Mouse (Mus musculus) kidney, postnatal 25 days (tissue): ENCODE measurements around the gene Calml3.
"Not testable (repeated sequence)": the region's sequence is repeated elsewhere in the genome, so short reads cannot be mapped to it uniquely, and the experiment has no call there.

Source experiments
- DNase-seq, 2 experiments: peaks; one replicate each; pipeline ENCODE4 v3.0.0; 2021; ENCODE audit warnings: mixed read lengths in 2 of 2

The Calml3 gene

DNA sequence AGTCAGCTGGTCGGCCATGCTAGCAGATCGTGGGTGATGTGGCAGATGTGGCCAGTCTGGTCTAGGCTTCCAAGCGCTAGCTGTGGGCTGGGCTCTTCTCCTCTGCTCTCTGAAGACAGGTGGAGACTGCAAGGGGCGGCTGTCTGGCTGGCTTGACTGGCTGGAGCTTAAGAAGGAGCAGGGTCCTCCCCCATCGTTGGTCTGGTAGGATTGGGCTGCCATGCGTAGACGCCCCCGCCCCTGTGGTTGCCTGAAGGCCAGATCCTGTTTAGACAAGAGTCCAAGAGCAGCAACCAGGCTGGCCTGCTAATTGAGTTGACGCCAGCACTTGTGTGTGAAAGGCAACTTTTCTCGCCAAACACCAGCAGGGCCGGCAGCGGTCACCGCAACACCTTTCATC is at the start of gene Calml3:
Gene Calml3 (minus strand): TSS at position 131 of the 400 bp plus-strand sequence.
- peak; percentile 36 to 74 for DNase-seq

DNA sequence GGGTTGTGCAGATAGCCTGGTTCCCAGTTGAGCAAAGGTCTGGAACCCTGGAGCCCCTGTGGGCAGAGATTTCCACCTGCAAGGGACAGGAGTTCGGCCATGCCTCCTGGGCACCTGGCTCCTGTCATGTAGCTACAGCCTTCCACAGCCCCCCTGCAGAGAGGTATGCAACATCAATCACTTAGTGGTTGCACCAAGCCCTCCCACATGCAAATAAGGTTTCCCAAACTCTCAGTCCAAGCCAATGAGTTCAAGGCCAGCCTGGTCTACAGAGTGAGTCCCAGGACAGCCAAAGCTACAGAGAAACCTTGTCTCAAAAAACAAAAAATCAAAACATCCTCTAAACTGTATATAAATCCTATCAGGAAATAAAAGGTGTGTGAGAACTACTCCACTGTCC is 46.2 kb upstream of the Calml3 start:
- DNase-seq, result no peak

DNA sequence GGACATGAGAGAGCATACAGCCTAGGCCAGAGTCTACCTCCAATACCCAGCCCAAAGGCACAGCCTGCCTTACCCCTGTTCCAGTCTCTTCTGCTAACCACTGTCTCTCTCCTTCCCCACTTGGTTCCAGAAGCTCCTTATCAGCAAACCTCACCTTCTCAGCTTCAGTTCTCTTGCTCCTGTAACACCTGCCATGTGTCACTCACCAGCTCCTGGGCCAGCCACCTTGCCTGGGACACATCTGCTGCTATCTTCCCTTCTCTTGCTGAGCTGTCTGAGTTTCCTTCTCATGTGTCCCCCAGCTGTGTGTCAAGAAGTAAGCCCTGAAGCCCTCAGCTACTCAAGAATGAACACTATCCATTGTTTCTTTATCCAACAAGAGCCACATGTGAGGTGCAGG is 36.5 kb upstream of the Calml3 start:
- not testable (repeated sequence) for DNase-seq

DNA sequence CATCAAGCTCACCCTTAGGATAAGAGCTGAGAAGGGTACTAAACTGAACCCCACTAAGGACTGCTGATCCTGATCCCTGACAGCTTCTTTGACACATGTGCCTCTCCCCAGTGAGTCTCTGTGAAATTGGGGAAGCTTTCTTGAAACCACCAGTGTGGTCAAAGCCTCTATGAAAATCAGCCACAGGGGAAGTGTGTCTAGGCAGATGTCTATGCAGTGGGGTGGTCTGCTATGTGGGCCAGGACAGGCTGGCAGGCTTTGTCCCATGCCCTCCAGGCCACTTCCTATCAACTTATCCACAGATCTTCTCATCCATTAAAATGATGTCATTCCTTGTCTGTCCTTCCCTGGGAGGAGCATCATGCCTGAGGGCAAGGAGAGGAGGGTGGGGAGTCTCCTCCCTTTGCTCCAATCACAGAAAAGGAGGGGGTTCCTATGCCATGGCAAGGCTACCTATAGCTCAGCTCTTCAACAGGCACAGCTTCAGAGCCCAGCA is 33.2 kb upstream of the Calml3 start, which contains the start of gene Calm4:
Gene Calm4 (plus strand): TSS at position 446 of the 496 bp plus-strand sequence.
- DNase-seq, result not testable (repeated sequence)

DNA sequence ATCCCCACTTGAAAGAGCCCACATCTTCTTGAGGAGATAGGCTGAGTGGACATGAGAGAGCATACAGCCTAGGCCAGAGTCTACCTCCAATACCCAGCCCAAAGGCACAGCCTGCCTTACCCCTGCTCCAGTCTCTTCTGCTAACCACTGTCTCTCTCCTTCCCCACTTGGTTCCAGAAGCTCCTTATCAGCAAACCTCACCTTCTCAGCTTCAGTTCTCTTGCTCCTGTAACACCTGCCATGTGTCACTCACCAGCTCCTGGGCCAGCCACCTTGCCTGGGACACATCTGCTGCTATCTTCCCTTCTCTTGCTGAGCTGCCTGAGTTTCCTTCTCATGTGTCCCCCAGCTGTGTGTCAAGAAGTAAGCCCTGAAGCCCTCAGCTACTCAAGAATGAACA is 29.5 kb upstream of the Calml3 start:
- not testable (repeated sequence) for DNase-seq

DNA sequence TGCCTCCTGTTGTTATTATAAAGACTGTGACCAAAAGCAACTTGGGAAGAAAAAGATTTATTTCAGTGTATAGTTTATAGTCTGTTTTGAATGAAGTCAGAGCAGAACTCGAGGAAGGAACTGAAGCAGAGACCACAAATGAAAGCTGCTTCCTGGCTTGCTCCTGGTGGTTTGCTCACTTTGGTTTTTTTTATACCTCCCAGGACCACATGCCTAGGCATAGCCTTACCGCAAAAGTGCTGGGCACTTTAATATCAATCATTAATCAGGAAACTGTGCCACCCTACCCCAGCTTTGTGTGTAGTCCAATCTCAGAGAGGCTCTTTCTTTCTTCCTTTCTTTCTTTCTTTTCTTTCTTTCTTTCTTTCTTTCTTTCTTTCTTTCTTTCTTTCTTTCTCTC is 28.3 kb upstream of the Calml3 start:
- DNase-seq, result no peak

DNA sequence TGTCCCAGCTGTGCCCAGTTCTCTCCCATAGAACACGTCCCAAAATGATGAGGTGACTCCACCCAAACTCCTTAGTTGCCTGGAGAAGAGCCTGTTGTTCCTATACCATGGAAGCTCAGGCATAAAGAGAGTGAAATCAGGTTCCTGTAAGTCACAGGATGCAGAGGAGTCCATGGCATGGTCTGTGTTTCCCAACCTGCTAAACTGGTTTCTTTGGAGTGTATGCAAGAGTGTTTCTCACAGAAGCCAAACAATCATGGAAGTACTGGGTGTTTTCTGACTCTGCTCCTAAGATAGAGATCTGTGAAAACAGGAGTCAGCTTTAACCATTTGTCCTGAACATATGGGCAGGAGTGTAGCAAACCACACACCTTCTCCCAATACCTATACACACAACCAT is 27.9 kb upstream of the Calml3 start:
- DNase-seq, result no peak

DNA sequence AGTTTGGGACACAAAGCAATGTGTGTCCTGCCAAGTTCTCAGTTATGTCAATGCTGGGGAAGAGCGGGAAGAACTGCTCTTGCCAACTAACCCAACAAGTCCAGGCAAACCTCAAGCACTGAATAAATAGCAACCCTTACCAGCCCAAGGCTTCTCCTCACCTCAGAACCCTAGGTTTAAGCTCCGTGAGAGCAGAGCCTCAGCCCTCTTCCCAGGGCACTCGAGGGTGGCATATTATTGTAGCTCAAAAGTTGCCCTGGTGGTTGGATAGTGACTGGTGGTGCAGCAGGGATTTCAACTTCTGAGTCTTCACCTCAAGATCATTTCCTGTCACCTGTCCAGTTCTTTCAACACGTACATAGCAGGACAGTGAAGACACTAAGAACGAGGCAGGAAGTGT is 27.4 kb upstream of the Calml3 start:
- no peak for DNase-seq

DNA sequence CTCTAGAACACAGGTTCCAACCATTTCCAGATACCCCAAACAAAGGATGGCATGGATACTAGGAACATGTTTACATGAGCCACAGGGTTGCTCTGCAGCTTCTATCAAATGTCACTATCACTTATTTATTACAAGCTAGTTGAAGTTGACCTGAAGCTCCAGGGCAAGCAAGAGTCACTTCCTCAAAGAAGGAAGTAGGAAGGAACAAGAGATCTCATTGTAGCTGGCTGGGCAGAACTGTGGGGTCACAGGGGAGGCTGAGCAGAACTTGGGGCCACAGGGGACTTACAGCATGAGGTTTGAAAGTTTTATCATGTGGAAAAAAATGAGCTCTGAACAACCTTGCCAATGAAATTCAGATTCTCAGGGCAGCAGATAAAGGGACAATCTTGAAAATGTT is 21.6 kb upstream of the Calml3 start:
- no peak for DNase-seq

DNA sequence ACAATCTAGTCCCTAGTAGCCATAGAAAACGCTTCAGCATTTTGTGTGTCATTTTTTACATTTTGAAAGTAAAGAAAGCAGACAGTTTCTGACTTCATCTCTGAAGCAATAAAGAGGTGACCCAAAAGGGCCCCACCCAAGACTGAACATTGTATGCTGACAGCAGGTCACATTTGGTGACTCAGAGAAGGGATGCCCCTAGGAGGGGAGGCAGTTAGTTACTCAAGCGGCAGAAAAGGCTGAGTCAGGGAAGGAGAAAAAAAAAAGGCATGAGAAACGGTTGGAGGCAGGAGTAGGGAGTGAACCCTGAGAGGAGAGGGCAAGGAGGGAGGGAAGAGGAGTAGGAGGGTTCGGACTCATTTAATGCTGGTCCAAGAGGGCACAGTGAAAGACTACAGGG is 18.0 kb upstream of the Calml3 start:
- DNase-seq, result no peak

DNA sequence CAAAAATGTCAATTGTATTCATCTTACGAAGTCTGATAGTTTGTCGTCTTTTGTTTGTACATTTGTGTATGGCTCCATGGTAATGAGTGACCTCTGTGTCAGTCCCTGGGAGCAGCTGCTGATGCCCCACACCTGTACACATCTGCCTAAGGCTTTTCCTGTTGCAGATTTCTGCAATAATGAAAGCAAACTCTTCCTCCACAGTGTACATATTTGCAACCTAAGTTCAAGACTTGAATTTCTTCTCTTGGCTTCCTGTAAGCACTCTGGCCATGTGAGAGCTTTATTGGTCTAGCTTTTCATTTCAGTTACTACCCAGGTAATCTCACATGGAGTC is 14.6 kb upstream of the Calml3 start:
- no peak for DNase-seq

DNA sequence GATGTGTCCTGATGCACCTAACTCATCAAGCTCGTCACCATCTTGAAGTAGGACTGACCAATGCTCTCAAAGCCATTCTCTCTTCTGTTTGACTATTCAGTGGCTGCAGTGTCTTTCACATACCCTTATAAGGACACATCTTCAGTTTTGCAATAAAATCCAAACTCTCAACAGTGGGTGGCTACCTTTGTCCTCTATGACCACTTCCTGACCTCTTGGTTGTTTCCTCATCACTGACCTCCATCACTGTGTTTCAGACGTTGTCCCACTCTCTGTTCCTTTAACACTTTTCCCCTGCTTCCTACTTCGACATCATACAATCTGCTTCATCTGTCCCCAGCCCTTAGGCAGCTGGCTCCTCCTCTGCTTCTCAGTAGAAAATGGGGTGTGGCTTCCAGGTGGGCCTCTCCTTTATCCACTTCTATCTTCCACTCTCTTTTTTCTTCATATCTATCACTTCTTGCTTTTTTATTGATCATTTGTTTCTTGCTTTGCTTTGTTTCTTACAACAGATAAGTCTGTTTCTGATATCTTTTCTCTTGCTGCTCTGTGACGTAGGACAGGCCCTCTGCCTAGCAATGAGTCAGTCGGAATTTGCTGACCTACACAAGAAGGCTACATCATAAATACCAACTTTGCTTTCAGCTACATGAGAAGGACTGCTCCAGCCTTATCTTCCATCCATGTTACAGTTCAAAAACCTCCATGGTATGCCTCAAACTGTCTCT is 14.1 kb upstream of the Calml3 start:
- DNase-seq, result no peak

DNA sequence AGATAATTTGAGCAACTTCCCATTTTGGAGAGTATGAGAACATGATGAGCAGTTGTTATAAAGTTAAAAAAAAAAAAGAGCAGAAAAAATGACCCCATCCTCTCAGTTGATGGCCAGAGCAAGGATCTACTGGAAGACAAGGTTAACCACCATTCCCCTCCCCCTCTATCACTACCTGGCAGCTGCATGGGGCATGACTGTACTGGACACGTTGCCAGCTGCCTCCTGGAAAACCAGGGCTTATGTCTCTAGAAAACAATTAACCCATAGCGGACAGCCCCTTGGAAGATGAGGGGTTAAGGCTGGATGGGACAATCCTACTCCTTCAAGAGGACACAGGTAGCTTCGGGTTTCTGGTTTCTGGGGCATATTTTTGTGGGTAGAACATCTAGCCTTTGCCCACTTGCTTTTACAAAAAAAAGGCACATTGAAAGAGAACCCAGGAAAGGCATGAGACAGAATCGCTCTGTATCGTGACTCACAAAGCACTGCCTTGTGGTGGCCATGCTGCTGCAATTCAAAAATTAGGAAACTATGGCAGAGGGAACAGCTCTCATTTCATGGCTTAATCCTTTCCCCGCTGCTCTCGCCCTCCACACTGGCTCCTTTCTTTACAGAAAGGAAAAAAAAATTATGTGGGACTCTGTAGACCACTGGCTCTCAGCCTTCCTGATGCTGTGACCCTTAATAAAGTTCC is 3.2 kb upstream of the Calml3 start:
- DNase-seq, result peak in 1 of 2 experiments; percentile 26

DNA sequence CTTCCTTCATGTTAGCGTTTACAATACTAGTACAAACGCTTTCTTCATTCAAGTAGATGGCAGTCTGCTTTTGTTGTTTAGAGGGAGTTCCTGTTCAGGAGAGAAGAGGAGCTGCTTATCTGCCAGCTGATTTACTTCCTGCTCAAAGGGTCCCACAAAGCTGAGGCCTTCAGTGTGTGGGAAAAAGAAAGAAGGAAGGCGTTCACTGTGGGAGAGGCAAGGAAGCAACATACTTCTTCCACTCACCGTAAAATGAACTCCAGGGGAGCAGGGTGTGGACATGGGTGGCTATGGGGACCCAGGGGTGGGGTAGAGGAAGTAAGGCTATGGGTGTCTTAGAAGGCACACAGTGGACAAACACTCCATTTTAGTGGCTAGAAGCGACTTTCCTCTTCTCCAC is 1.5 kb upstream of the Calml3 start:
- no peak for DNase-seq

DNA sequence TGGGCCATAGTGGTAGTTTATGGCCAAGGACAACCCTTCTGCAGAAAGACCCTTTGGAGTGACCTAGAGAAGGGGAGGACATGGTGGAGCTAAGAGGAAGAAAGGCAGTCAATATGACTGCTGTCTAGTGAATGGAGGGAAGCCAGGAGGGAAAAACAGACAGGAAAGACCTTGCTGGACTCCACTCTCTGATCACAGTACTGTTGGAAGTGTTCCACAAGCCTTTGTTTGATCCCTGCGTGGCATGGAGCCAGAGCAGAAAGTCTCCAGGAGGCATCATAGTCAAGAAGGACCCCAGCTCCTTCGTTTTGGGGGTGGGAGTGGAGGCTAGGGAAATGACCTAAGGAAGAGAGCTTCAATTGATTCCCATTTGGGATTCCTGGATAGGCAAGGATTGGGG is 1.0 kb upstream of the Calml3 start:
- DNase-seq, result peak in 1 of 2 experiments; percentile 23

DNA sequence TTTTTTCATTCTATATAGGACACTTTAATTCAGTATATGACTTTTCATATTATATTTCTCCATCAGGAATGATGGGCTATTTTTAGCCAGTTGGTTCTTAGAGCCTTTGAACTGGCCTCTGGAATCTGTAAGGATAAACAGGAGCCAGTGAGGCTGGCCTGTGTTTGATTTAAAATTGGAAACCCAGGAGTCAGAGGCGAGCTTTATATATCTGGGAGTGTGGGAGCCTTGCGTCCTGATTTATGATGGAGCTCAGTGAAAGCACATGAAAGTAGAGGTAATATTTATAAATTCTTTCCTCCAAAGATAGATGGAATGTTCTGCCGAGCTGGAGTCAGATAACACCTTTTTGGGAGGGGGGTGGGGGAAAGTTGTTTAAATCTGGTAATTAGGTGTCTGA is 4.7 kb downstream of the Calml3 start:
- DNase-seq, result no peak

DNA sequence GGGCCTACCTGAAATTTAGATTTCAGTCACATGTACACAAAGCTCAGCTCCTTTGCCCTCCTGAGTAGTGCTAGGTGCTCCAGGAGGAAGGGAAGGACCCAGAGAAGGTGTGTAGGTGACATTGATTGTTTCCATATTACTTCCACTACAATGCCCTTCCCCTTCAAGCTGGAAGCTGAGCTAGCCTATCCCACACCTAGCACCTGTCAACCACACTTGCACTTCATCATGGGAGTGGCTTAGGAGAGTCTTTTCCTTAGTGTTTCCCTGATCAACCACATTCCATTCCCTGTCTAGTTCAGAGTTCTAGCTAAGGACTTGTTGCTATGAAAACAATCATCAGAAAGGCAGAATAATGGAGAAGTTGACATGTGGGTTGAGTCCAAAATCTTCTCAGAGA is 5.4 kb downstream of the Calml3 start:
- DNase-seq, result no peak

DNA sequence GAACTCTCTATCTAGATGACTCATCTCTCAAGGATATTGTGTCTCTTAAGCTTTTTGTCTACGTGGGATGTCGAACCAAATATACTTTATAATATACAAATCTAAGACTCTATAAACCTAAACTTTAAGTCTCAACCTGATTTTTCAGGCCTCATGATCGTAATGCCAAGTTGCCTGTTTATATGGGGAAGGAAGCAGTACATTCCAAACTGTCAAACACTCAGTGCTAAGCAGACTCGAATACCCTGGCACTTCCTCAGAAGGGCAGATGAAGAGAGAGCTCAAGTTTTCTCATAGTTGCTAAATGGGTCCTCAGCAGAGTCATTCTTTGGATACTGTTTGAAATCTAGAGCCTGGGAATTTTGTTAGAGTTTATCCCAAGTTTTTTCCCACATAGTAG is 7.5 kb downstream of the Calml3 start:
- no peak for DNase-seq

DNA sequence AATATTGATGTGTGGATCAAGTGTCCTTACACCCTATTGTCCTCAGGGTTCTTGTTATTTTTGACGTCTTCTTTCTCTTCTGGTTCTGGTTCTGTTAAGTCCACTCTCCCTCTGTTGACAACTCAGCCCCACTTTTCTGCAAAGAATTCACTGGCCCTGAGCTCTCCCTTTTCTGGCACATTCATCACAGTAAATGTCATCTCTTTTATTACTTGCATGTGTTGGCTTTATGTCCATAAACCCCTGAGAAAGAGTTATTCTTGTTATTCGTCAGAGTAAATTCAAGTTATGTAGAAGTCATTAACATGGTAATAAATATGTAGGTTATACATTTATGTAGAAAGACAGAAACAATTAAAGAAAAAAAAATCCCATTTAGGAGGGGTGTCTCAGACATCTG is 14.6 kb downstream of the Calml3 start:
- DNase-seq, result no peak

DNA sequence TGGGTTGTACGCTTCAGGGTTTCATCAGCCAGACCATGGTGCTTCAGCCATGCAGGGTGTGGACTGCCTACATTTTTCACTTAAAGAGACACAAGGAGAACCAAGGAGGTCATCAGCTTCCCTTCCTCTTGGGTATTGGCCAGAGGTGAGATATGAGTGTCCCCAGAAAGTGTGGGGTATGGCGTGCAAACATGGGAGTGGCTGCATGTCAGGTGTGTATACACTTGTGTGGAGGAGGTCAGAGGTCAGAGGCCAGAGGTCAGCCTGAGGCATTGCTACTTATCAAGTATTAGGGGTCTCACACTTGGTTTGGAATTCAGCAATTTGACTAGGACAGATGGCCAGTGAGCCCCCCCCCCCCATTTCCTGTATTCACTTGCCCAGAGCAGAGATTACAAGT is 15.5 kb downstream of the Calml3 start:
- DNase-seq, result peak in 1 of 2 experiments; percentile 47

DNA sequence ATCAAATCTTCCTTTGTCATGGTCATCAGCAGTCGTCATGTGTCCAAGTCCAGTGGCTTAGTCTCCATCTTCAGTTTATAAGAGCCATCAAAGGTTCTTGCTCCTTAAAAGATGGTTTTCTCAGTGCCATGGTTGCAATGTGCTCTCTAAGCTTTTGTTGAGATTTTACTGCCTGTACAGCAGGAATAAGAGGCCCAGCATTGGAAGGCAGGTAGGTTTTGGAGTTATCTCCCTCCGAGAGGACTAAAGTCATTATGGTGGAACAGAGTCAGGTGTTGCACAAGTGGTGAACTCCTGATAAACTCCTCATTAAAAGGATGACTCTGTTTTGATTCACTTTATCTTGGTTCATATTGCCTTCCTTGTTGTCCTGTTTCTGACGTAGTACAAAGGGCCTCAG is 16.5 kb downstream of the Calml3 start:
- DNase-seq, result no peak

DNA sequence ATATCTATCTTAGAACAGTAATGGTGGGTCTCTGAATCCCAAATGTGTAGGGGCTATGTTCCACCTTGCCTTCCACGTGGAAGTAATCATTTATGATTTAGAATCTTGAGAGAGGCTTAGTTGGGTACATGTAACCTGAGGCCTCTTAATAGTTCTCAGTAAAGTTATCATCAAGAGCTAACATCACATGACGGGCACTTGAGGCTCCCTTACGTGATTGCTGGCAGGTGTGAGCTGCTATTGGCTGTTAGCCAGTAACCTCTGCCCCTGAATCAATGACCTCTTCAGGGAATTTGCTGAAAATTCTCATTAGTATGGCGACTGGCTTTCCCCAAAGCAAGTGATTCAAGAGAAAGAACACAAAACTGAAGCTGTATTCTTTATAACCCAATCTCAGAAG is 17.0 kb downstream of the Calml3 start:
- peak; percentile 54 to 68 for DNase-seq

DNA sequence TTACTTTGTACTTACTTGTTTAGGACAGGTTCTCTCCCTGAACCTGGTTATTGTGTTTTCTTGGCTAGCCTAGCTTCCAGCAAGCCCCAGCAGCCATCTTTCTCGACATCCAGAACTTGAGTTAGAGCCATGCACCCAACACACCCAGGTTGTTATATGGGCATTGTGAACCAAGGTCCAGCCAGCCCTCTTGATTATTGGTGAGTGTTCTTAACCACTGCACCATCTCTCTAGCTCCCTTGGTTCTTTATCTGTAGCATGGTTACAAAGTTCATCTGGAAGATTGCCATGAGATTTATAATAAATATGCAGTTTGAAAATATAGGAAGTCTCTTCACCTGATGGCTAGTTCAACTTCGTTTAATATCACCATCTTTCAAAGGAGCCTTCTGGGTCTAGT is 20.5 kb downstream of the Calml3 start:
- DNase-seq, result no peak

DNA sequence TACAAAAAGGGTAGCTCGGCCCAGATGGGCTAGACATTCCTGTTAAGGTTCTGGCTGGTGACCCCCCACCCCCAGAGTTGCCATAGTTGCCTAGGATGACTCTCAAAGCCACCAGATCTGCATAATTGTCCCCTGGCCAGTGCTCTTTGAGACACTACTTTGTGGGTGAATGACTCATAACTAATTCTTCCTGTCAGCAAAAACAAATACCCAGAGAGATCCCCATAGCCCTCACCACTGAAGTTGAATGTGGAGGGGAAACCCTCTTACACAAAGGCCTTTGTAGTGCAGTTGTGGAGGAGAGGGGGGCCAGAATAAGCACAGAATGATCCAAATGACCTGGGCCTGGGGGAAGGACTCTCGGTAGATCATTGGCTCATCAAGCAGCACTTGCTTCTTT is 21.6 kb downstream of the Calml3 start:
- no peak for DNase-seq
